Mouse (Mus musculus) heart, postnatal 0 days (tissue): ENCODE data around the gene Mgea5.

Experiments used
- CTCF ChIP-seq: IDR thresholded peaks from 2 replicates; pipeline ENCODE4 v1.5.1; 2016; ENCODE audit warnings: antibody characterized with exemption, control low read depth, low read depth
- EP300 ChIP-seq: IDR thresholded peaks from 2 replicates; pipeline ENCODE4 v1.6.1; 2016; ENCODE audit warnings: antibody characterized with exemption, low read depth

DNA sequence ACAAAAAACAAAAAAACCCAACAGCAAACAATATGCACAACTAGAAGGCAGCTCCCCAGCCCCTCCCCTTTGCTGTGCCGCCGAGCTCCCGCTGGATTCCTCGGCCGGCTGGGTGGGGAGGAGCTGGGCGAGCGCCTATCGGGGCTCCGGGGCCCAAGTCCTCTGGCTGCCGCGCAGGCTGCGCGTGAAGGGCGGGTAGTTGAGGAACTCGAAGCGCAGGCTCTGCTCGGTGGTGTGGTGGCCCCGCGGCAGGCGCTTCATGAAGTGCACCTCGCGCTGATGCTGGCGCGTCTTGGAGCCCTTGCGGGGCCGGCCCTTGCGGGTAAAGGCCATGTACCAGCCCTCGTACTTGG, 46.8 kb downstream of the Mgea5 start:
- TF ChIP-seq CTCF (no peak), EP300 (no peak)
